Mouse (Mus musculus): ENCODE measurements around the gene Jak3. TPM values are rescaled to one million over a fixed set of nuclear protein-coding genes. Genes with fewer than 3 reads are reported as not detected.

The Jak3 gene
- total RNA-seq (2023) = 76.1 to 85.3 TPM (median 78.2 TPM) in 4 replicates

GRCm38 (mm10) chr8:71676020-71676741 is at the start of gene Jak3:
Jak3 (plus strand) TSS chr8:71676296.

GRCm38 (mm10) chr8:71671549-71671965 is 4.5 kb upstream of the Jak3 start, which contains the start of gene Unc13a:
Unc13a (minus strand) TSS chr8:71671757.

GRCm38 (mm10) chr8:71689028-71689427 is 12.9 kb downstream of the Jak3 start, which contains the start of gene Insl3:
Insl3 (plus strand) TSS chr8:71689214.

GRCm38 (mm10) chr8:71701414-71702086 is 25.5 kb downstream of the Jak3 start, which contains the start of gene B3gnt3:
B3gnt3 (minus strand) TSS chr8:71701789.

GRCm38 (mm10) chr8:71725122-71725924 is 49.2 kb downstream of the Jak3 start, which contains the start of gene Fcho1:
Fcho1 (minus strand) TSS chr8:71725716.

Other genes starting within 250 kb of the Jak3 start
- 12.0 to 14.3 TPM (median 12.5 TPM) in 4 replicates for gene Abhd8, start 212.6 kb upstream of the Jak3 start, total RNA-seq (2023)
- gene Mrpl34, start 211.3 kb upstream of the Jak3 start, total RNA-seq (2023) = 28.3 to 38.5 TPM (median 35.1 TPM) in 4 replicates
- 100 to 118 TPM (median 108 TPM) in 4 replicates for gene Dda1, start 207.1 kb upstream of the Jak3 start, total RNA-seq (2023)
- 11.7 to 13.0 TPM (median 12.1 TPM) in 4 replicates for gene Ano8, start 190.3 kb upstream of the Jak3 start, total RNA-seq (2023)
- 14.6 to 19.6 TPM (median 17.3 TPM) in 4 replicates for gene Gtpbp3, start 188.2 kb upstream of the Jak3 start, total RNA-seq (2023)
- 0.49 TPM in 1 of 4 replicates, not detected in the others for gene Plvap, start 164.5 kb upstream of the Jak3 start, total RNA-seq (2023)
- gene Ccdc194, start 150.6 kb upstream of the Jak3 start, total RNA-seq (2023) = not detected in 4 replicates
- gene Bst2, start 138.8 kb upstream of the Jak3 start, total RNA-seq (2023) = 22.0 to 39.0 TPM (median 26.1 TPM) in 4 replicates
- gene Mvb12a, start 133.4 kb upstream of the Jak3 start, total RNA-seq (2023) = 33.7 to 43.0 TPM (median 40.6 TPM) in 4 replicates
- not detected in 4 replicates for gene Tmem221, start 117.4 kb upstream of the Jak3 start, total RNA-seq (2023)
- not detected in 4 replicates for gene Nxnl1, start 109.7 kb upstream of the Jak3 start, total RNA-seq (2023)
- 9.7 to 12.1 TPM (median 11.2 TPM) in 4 replicates for gene Slc27a1, start 107.4 kb upstream of the Jak3 start, total RNA-seq (2023)
- gene Pgls, start 84.1 kb upstream of the Jak3 start, total RNA-seq (2023) = 96.6 to 107 TPM (median 102 TPM) in 4 replicates
- 102 to 133 TPM (median 110 TPM) in 4 replicates for gene Fam129c, start 78.6 kb upstream of the Jak3 start, total RNA-seq (2023)
- 104 to 123 TPM (median 109 TPM) in 4 replicates for gene Colgalt1, start 65.3 kb upstream of the Jak3 start, total RNA-seq (2023)
- gene Unc13a, start 4.5 kb upstream of the Jak3 start, total RNA-seq (2023) = 0.09 to 0.33 TPM (median 0.21 TPM) in 3 of 4 replicates, not detected in the other
- gene Insl3, start 12.9 kb downstream of the Jak3 start, total RNA-seq (2023) = 33.1 to 39.9 TPM (median 34.5 TPM) in 4 replicates
- gene B3gnt3, start 25.5 kb downstream of the Jak3 start, total RNA-seq (2023) = 0.30 to 0.75 TPM (median 0.51 TPM) in 4 replicates
- gene Fcho1, start 49.4 kb downstream of the Jak3 start, total RNA-seq (2023) = 170 to 194 TPM (median 172 TPM) in 4 replicates
- 9.1 to 12.8 TPM (median 10.5 TPM) in 4 replicates for gene Zfp709, start 205.7 kb downstream of the Jak3 start, total RNA-seq (2023)
- gene Zfp882, start 232.3 kb downstream of the Jak3 start, total RNA-seq (2023) = 7.6 to 11.5 TPM (median 10.1 TPM) in 4 replicates
- 7.3 to 13.1 TPM (median 9.7 TPM) in 4 replicates for gene Zfp617, start 232.3 kb downstream of the Jak3 start, total RNA-seq (2023)

Data from B cell, adult 62 days (primary cell).